Mouse (Mus musculus) myocyte (in vitro differentiated cells): ENCODE results near the gene Trpm4.

Experiments used
- CEBPB ChIP-seq: IDR thresholded peaks from 2 replicates; pipeline ENCODE4 v1.6.1; 2011; ENCODE audit warnings: mild to moderate bottlenecking, moderate library complexity; ENCODE audit not compliant: poor library complexity, insufficient read depth, severe bottlenecking
- E2F4 ChIP-seq: IDR thresholded peaks from one replicate; pipeline ENCODE4 v1.6.1; 2011; ENCODE audit warnings: mild to moderate bottlenecking, control low read depth, moderate library complexity; ENCODE audit not compliant: insufficient read depth
- MYOG ChIP-seq, 3 experiments: IDR thresholded peaks; one replicate each; pipeline ENCODE4 v1.6.1; 2011; ENCODE audit warnings: control low read depth in 2 of 3, low read depth in 2 of 3, mild to moderate bottlenecking in 2 of 3; ENCODE audit not compliant: insufficient read length in 2 of 3, control insufficient read depth in 1 of 3, insufficient read depth in 1 of 3
- POLR2A ChIP-seq: IDR thresholded peaks from one replicate; pipeline ENCODE4 v1.6.1; 2011; ENCODE audit warnings: low read depth, mild to moderate bottlenecking, control low read depth, moderate library complexity; ENCODE audit not compliant: insufficient read length
- POLR2AphosphoS2 ChIP-seq: IDR thresholded peaks from one replicate; pipeline ENCODE4 v1.6.1; 2011; ENCODE audit warnings: low read depth, control low read depth; ENCODE audit not compliant: insufficient read length
- REST ChIP-seq: IDR thresholded peaks from one replicate; pipeline ENCODE4 v1.6.1; 2011; ENCODE audit warnings: mild to moderate bottlenecking, control low read depth, moderate library complexity; ENCODE audit not compliant: insufficient read depth, insufficient read length
- TCF12 ChIP-seq: IDR thresholded peaks from one replicate; pipeline ENCODE4 v1.6.1; 2011; ENCODE audit warnings: mild to moderate bottlenecking, control low read depth; ENCODE audit not compliant: poor library complexity, insufficient read depth, severe bottlenecking
- USF1 ChIP-seq: IDR thresholded peaks from one replicate; pipeline ENCODE4 v1.6.1; 2011; ENCODE audit warnings: low read depth, mild to moderate bottlenecking, control low read depth, moderate library complexity

DNA sequence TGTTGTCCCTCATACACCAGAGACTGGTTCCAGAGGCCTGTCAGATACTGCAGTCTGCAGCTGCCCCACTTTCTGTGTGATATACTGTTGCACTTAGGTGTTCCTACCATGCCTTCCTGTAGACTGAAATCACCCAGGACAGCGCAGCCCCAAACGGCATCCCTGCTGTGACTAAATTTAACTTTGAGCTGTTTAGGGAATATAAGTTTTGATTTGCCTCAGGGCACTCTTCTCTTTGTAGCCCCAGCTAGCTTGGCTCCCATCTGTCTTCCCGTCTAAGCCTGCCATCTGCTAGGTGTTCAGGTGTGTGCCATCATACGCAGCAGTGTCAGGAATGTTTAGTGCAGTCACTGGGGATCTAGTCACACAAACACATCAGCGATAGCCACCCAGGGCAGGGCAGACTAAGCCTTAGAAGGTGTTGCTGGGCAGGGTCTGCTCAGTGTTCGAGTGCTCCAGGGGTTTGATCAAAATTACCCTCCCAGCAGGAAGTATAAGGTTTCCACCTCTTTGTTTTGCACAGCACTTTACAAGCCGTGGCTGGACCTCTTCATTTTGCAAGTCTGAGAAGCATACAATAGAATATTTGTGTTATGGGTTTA lies 70.5 kb downstream of the Trpm4 start:
- no peak for TF ChIP-seq POLR2A
- TF ChIP-seq POLR2AphosphoS2, result no peak
- TF ChIP-seq USF1, result no peak
- no peak for TF ChIP-seq REST
- TF ChIP-seq CEBPB, result no peak
- no peak for TF ChIP-seq MYOG (IDR thresholded peaks at IDR 0.05; ENCODE audit: control insufficient read depth in 1 of 3, insufficient read depth in 1 of 3, insufficient read length in 2 of 3, low read depth in 2 of 3)
- TF ChIP-seq E2F4, result no peak
- no peak for TF ChIP-seq TCF12
